Mouse (Mus musculus): ENCODE measurements around the gene Gatc.

DNA sequence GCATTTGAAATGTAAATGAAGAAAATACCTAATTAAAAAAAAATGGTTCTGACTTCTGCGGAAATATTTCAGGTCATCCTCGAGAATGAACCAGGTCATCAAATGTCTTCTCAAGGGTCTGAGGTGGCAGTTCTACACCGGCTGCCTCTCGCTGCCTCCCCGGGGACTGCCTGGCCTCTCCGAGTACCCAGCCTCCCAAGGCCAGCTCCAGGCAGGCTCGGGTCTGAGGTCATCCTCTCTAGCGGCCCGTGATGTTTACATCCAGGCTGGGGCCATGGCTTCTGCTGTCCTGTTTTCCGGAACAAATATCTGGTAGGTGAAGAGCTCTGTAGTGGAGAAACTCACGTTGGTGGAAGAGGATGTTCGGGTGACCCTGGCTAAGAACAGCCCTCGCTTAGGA is 14.1 kb upstream of the Gatc start:
- TF ChIP-seq CTCF (IDR thresholded peaks at IDR 0.05; ENCODE audit: insufficient read depth, low read length) = no peak
- no peak for TF ChIP-seq POLR2A (IDR thresholded peaks at IDR 0.05; ENCODE audit: borderline replicate concordance, extremely low read depth, low read depth, low read length)
